Mouse (Mus musculus) midbrain, embryonic 15.5 days (tissue): ENCODE measurements around the gene Zdhhc23. TPM values are rescaled to one million over a fixed set of nuclear protein-coding genes. Genes with fewer than 3 reads are reported as not detected.

Experiments used
- ATAC-seq: fragments of 200-750 bp; cut with Nextera tagmentation; replicated peaks from 2 replicates; pipeline ENCODE4 v1.8.0; 2017; ENCODE audit warnings: moderate TSS enrichment
- H3K27ac ChIP-seq: fragments of 300-500 bp; sonication (generic); 2 replicates; pipeline ENCODE4 v1.5.1; 2015; ENCODE audit warnings: mild to moderate bottlenecking, inconsistent platforms
- H3K27me3 ChIP-seq: fragments of 300-500 bp; sonication (generic); replicated peaks from 2 replicates; pipeline ENCODE4 v1.6.1; 2015; ENCODE audit warnings: inconsistent platforms
- H3K36me3 ChIP-seq: fragments of 300-500 bp; sonication (generic); replicated peaks from 2 replicates; pipeline ENCODE4 v1.6.1; 2015; ENCODE audit warnings: inconsistent platforms
- H3K4me1 ChIP-seq: fragments of 300-500 bp; sonication (generic); 2 replicates; pipeline ENCODE4 v1.6.1; 2015; ENCODE audit warnings: inconsistent platforms
- H3K4me2 ChIP-seq: fragments of 300-500 bp; sonication (generic); 2 replicates; pipeline ENCODE4 v1.6.1; 2015; ENCODE audit warnings: inconsistent platforms, mild to moderate bottlenecking, moderate library complexity
- H3K4me3 ChIP-seq: fragments of 300-500 bp; sonication (generic); 2 replicates; pipeline ENCODE4 v1.5.1; 2015; ENCODE audit warnings: mild to moderate bottlenecking, inconsistent platforms
- H3K9ac ChIP-seq: fragments of 300-500 bp; sonication (generic); 2 replicates; pipeline ENCODE4 v1.6.1; 2015; ENCODE audit warnings: mild to moderate bottlenecking, inconsistent platforms
- H3K9me3 ChIP-seq: fragments of 300-500 bp; sonication (generic); 2 replicates; pipeline ENCODE4 v1.6.1; 2016; ENCODE audit warnings: inconsistent platforms
- WGBS: fragments of 180-500 bp; shearing (Covaris S2); methylation state at CpG from one replicate; pipeline ENCODE4 v1.1.7; 2015; ENCODE audit warnings: mixed read lengths; 5-methylcytosine and 5-hydroxymethylcytosine counted together
- polyA plus RNA-seq: library from polyadenylated mRNA; unstranded; fragments of >200 nt; fragmentation: Nextera tagmentation; extraction: Ambion mirVana; gene quantifications from 2 replicates; pipeline ENCODE4 v1.2.1, GENCODE M21; 2015

Zdhhc23 gene
- polyA plus RNA-seq, 1 experiment from 2014 or later: 3.7 TPM

DNA sequence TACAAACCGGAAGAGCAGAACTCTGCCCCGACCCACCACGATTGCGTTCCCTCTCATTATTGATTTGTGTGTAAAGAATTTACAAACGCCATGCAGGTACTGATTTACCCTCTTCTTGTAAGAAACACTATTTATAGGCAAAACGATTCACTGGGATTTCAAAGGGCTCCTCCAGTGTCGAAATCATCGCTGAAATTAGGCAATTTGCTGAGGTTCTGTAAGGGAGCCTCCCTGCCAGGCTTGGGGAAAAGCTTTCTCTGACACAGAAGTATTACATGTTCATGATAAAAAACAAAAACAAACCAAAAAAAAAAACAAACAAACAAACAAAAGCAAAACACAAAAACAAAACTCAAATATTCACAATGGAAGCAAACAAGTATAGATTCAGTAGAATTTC, 19.5 kb upstream of the Zdhhc23 start:
- Histone ChIP-seq H3K9me3 (no peaks in the 10 kb centered on the region), H3K27me3 (no peaks in the 10 kb centered on the region), H3K4me3 (no peak overlapping the region), H3K27ac (no peak overlapping the region), H3K4me2 (no peak overlapping the region), H3K36me3 (no peaks in the 10 kb centered on the region), H3K4me1 (no peaks in the 10 kb centered on the region), H3K9ac (no peak overlapping the region)
- WGBS: 78% methylated on average over 8 of the region's 8 CpGs
- ATAC-seq: no peak

DNA sequence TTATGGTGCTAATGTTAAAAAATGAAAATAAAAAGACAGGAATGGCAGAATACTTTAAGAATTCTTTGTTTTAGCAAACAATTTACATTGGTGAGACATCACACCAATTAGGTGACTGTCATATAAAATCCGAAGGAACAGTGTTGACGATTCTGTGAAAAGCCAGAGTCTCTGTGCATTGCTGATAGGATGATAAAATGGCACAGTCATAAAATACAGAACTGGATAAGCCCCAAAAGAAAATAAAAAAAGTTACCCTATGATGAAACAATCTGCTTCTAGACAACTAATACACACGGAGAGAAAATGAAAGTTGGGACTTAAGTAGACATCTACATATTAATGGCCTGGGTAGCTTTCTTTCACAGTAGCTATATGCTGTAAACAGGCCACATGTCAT, 15.0 kb upstream of the Zdhhc23 start:
- no peak for ATAC-seq
- no peaks in the 10 kb centered on the region for H3K36me3 ChIP-seq
- 85% methylated on average over 3 of the region's 3 CpGs for WGBS
- H3K9me3 ChIP-seq: no peaks in the 10 kb centered on the region
- H3K4me1 ChIP-seq: no peaks in the 10 kb centered on the region
- H3K27ac ChIP-seq: no peak overlapping the region
- H3K4me3 ChIP-seq: no peak overlapping the region
- no peak overlapping the region for H3K4me2 ChIP-seq
- no peaks in the 10 kb centered on the region for H3K27me3 ChIP-seq
- no peak overlapping the region for H3K9ac ChIP-seq

DNA sequence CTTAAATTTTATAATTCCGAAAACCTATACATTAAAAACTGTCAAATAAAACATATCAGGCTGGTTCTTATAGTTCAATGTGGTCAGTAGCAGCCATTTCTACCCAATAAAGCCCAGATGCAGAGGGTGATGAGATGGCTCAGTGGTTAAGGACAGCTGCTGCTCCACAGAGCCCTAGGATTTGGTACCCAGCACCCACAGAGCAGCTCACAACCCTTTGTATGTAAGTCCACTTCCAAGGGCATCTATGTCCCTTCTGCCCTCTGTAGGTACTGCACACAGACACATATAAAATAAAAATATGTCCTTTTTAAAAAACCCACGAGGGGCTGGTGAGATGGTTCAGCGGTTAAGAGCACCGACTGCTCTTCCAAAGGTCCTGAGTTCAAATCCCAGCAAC, 6.7 kb upstream of the Zdhhc23 start:
- H3K36me3 ChIP-seq: no peaks in the 10 kb centered on the region
- no peak overlapping the region for H3K27ac ChIP-seq
- no peak overlapping the region for H3K4me3 ChIP-seq
- H3K4me1 ChIP-seq: no peaks in the 10 kb centered on the region
- H3K9me3 ChIP-seq: no peaks in the 10 kb centered on the region
- H3K4me2 ChIP-seq: no peak overlapping the region
- ATAC-seq: no peak
- H3K27me3 ChIP-seq: no peaks in the 10 kb centered on the region
- no peak overlapping the region for H3K9ac ChIP-seq
- 94% methylated on average over 4 of the region's 4 CpGs for WGBS

DNA sequence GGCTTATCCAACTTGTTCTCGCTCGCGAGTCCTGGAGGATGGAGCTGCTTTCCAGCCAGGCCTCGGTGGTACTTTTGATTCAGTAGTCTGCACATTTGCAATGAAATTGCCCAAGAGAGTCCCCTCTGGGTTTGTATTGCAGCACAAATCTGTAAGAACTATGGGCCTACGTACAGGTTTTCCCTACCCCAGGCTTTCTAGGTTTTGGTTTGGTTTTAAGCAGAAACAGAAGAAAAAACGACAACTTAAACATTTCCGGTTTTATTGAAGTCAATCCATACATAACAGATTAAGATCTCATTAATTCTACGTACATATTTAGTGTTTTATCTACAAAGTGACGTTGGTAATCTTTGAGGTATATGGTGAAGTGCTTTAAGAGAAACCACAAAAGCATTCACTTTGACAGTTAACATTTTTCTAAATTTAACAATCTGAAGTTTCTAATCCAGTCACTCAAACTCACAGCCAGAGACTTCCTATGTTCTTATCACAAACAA, 569 bp upstream of the Zdhhc23 start:
- ATAC-seq: peak; percentile 21; the same call in 1 of the 2 replicates
- Histone ChIP-seq H3K27ac (no peak overlapping the region), H3K9me3 (no peaks in the 10 kb centered on the region), H3K4me2 (peak overlapping the region; percentile 99), H3K4me3 (peak overlapping the region; percentile 92), H3K4me1 (peaks cover 18% of the 10 kb centered on the region), H3K27me3 (0 out of 2 replicates have a peak, but pooled peaks cover 5% of the 10 kb centered on the region), H3K36me3 (no peaks in the 10 kb centered on the region), H3K9ac (peak overlapping the region; percentile 63)
- 26% methylated on average over 9 of the region's 9 CpGs for WGBS

DNA sequence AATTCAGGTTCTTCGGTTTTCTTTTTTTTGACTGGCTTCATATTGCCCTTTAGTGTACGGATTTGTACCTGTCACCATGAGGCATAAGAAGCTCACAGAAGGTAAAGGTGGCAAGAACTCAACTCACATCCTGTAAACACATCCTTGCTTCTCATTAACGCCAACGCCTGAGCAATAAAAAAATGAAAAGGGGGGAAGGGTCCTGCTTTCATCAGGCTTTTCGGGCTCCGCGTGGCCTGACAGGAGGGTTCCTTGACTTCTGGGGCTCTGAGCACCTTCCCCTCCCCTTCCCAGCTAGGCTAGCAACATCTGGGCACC, 622 bp downstream of the Zdhhc23 start:
- Histone ChIP-seq H3K4me3 (peak overlapping the region; percentile 92), H3K27me3 (0 out of 2 replicates have a peak, but pooled peaks cover 5% of the 10 kb centered on the region), H3K4me2 (peak overlapping the region; percentile 99), H3K9ac (peak overlapping the region; percentile 63), H3K4me1 (peaks cover 18% of the 10 kb centered on the region), H3K36me3 (no peaks in the 10 kb centered on the region), H3K27ac (no peak overlapping the region), H3K9me3 (no peaks in the 10 kb centered on the region)
- ATAC-seq: no peak; the same call in 1 of the 2 replicates
- WGBS: 16% methylated on average over 7 of the region's 7 CpGs

DNA sequence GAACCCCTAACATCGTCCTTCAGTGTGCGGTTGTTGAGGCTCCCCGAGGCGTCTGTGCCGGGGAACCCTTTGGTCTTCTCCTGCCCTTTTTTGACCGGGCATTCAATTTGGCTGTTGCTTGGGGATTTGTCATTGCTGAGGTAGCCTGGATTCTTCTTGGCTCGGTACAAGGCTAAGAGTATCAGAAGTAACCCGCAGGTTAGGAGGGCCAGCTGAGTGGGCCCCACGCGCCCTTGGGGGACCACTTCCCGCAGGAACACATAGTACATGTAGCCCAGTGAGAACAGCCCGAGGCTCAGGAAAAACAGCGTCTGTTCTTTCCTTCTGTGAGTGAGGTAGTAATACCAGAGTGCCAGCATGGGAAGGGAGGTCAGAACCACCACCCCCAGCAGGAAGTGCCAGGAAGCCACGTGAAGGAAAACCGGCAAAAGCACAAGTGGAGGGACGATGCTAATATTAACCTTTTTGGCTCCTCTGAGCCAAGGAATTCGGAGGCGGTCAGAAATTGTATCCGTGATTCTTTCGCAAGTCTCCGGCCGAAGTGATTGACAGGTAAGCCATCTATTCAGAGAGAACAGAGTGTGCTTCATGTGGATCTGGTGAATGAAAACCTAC, 5.9 kb downstream of the Zdhhc23 start:
- no peak overlapping the region for H3K27ac ChIP-seq
- no peaks in the 10 kb centered on the region for H3K27me3 ChIP-seq
- H3K9ac ChIP-seq: no peak overlapping the region
- 83% methylated on average over 22 of the region's 22 CpGs for WGBS
- H3K36me3 ChIP-seq: no peaks in the 10 kb centered on the region
- no peak overlapping the region for H3K4me2 ChIP-seq
- H3K9me3 ChIP-seq: no peaks in the 10 kb centered on the region
- ATAC-seq: no peak
- peaks cover under 1% of the 10 kb centered on the region; the same call in 1 of the 2 replicates for H3K4me1 ChIP-seq
- H3K4me3 ChIP-seq: no peak overlapping the region

DNA sequence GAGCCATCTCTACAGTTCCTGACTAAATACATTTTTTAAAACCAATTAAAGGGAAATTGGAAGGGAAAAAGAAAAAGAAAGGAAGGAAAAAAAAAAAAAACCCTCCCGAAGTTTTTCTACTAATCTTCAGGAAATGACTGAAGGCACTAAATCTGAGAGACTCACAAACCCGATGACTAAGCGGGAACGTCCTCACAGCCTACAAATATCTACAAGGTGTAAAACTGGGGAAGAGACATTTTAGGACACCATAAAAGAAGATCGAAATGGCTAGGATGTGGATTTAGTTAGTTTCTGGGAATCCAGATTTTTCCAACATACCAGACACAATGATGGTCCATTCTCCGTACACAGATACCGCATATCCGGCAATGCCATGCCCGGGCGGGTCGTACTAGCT, 6.4 kb downstream of the Zdhhc23 start:
- no peak overlapping the region for H3K4me2 ChIP-seq
- H3K27me3 ChIP-seq: no peaks in the 10 kb centered on the region
- H3K27ac ChIP-seq: no peak overlapping the region
- no peaks in the 10 kb centered on the region for H3K9me3 ChIP-seq
- H3K4me1 ChIP-seq: no peaks in the 10 kb centered on the region
- H3K36me3 ChIP-seq: no peaks in the 10 kb centered on the region
- 94% methylated on average over 11 of the region's 11 CpGs for WGBS
- H3K9ac ChIP-seq: no peak overlapping the region
- H3K4me3 ChIP-seq: no peak overlapping the region
- ATAC-seq: no peak

DNA sequence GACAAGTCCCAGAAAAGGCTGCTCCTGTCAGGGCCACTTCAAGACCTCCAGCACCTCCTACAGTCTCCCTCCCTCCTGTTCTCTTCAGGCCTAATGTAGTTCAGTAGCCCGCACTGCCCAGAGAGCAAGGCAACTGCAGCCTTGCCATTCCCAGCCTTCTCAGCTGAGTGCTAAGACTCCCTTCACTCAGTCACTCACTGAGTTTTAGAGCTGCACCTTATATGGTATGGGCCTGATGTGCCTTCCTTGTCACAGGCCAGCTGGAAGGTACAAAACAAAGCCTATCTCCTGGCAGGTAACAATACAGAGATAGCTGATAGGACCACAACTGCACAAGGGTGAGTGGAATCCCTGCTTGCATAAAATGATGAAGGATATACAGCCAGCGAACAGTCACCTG, 7.2 kb downstream of the Zdhhc23 start:
- WGBS: 93% methylated on average over 2 of the region's 2 CpGs

DNA sequence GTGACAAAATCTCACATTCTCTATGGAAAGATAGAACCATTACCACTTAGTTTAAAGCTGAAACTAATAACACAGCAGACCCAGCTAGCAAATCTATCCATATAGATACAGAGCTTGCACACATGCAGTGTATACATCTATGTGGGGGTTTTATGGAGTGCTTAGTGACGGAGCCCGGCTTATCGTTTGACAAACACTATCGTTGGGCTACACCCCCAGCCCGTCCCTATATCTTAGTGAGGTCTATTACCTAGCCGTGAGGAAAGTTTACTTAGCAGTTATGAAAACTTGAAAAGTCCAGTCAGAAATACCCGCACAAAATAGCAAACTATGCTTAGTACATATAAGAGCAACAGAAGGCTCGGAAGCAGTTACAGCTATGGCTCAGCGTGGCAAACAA, 7.8 kb downstream of the Zdhhc23 start:
- H3K36me3 ChIP-seq: no peaks in the 10 kb centered on the region
- no peaks in the 10 kb centered on the region for H3K27me3 ChIP-seq
- ATAC-seq: no peak
- no peak overlapping the region for H3K27ac ChIP-seq
- no peaks in the 10 kb centered on the region for H3K4me1 ChIP-seq
- no peaks in the 10 kb centered on the region for H3K9me3 ChIP-seq
- no peak overlapping the region for H3K4me2 ChIP-seq
- H3K4me3 ChIP-seq: no peak overlapping the region
- WGBS: 92% methylated on average over 9 of the region's 9 CpGs
- H3K9ac ChIP-seq: no peak overlapping the region

More for the DNA sequence above, 7.2 kb downstream of the Zdhhc23 start:
- no peak overlapping the region for H3K4me2 ChIP-seq
- ATAC-seq: no peak
- H3K27me3 ChIP-seq: no peaks in the 10 kb centered on the region
- no peaks in the 10 kb centered on the region for H3K4me1 ChIP-seq
- H3K36me3 ChIP-seq: no peaks in the 10 kb centered on the region
- H3K27ac ChIP-seq: no peak overlapping the region
- H3K4me3 ChIP-seq: no peak overlapping the region
- H3K9ac ChIP-seq: no peak overlapping the region
- no peaks in the 10 kb centered on the region for H3K9me3 ChIP-seq

DNA sequence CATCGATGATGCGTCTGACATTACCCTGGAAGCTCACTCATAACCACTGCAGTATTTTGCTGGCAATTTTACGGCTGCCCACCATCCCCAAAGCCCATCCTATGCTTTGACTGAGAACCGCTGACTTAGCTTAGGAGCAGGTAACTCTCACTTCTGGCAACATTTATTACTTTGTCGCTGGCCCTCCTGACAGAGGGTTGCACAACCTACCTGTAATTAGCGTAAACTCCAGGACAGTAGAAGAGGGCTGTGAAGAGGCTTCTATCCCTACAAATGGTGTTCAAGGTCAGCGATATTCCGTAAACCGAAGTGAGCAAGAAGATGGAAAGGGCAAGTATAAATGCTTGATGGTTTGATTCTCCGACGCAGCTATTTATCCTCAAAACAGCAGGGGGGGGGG, 8.4 kb downstream of the Zdhhc23 start:
- no peak for ATAC-seq

DNA sequence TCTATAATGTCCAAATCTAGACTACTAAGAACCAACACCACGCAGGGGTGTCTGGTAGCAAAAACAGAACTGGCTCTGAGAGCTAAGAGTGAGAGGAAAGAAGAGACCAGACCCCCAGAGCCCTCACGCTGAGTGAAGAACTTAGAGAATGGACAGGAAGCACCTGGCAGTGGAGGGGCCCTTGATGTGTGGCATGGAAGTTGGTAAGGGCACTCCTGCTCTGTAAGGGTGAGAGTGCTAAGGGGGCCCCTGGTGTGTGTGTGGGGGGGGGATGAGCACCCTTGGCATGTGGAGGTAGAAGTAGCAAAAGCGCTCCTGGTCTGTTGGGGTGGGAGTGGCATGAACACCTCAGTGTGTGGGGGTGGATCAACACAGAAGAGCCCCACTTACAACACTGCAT, 9.2 kb downstream of the Zdhhc23 start:
- Histone ChIP-seq H3K4me3 (no peak overlapping the region), H3K9me3 (no peaks in the 10 kb centered on the region), H3K9ac (no peak overlapping the region), H3K4me2 (no peak overlapping the region), H3K4me1 (no peaks in the 10 kb centered on the region), H3K27ac (no peak overlapping the region), H3K36me3 (no peaks in the 10 kb centered on the region), H3K27me3 (no peaks in the 10 kb centered on the region)
- WGBS: 85% methylated on average over 3 of the region's 3 CpGs
- no peak for ATAC-seq

More for the DNA sequence above, 8.4 kb downstream of the Zdhhc23 start:
- no peaks in the 10 kb centered on the region for H3K4me1 ChIP-seq
- 91% methylated on average over 11 of the region's 11 CpGs for WGBS
- no peak overlapping the region for H3K4me2 ChIP-seq
- no peaks in the 10 kb centered on the region for H3K36me3 ChIP-seq
- H3K9ac ChIP-seq: no peak overlapping the region
- no peak overlapping the region for H3K27ac ChIP-seq
- H3K4me3 ChIP-seq: no peak overlapping the region
- H3K9me3 ChIP-seq: no peaks in the 10 kb centered on the region
- no peaks in the 10 kb centered on the region for H3K27me3 ChIP-seq

DNA sequence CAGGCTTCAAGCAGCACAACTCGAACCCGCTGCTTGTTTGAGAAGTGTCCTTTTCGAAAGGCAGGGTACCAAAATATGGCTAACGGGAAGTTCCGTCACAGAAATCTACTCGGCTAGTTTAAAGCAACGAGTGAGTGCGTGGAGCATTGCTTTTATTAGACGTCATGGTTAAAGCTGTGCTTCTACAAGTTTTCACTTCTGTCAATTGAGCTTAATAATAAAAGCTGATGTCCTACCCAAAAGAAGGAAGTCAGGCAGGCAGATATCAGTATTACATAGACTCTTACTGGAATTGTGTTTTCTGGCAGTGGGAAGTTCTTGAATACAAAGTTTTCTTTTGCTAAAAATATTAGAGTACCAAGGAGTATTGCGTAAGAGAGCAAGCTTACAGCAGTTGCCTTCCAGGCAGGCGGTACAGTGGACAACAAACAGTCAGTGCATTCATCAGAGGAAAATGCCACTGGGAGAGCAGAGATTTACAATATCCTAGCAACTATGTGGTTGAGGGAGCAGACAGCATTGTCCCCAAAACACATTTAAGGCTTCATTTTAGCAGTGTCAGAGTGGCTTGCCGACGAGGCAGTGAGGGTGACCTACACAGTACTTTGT, 13.7 kb downstream of the Zdhhc23 start:
- H3K4me3 ChIP-seq: no peak overlapping the region
- no peaks in the 10 kb centered on the region for H3K4me1 ChIP-seq
- H3K27me3 ChIP-seq: no peaks in the 10 kb centered on the region
- H3K36me3 ChIP-seq: no peaks in the 10 kb centered on the region
- no peak overlapping the region for H3K9ac ChIP-seq
- no peak overlapping the region for H3K4me2 ChIP-seq
- H3K27ac ChIP-seq: no peak overlapping the region
- H3K9me3 ChIP-seq: no peaks in the 10 kb centered on the region
- 0 out of 2 replicates have a peak, but pooled peaks have one; percentile 37 for ATAC-seq
- WGBS: 72% methylated on average over 13 of the region's 13 CpGs

DNA sequence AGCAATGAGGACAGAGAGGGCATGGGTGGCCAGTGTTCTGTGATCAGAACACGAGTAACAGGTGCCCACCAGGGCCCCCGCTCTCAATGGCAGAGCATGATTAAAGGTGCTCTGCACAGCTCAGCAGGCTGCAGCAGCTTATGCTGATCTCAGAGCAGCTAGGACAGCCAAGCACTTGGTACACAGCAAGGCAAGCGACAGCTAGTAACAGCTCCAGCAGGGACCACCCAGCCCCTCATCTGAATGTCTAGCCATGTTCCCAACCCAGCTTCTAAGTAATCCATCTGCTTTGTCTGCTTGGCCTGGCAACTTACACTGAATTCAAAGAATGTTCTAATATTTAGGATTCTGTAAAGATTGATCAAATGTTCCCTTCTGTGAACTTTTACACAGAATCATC, 15.8 kb downstream of the Zdhhc23 start:
- Histone ChIP-seq H3K36me3 (no peaks in the 10 kb centered on the region), H3K4me3 (no peak overlapping the region), H3K27me3 (no peaks in the 10 kb centered on the region), H3K9ac (no peak overlapping the region), H3K4me2 (no peak overlapping the region), H3K9me3 (no peaks in the 10 kb centered on the region), H3K4me1 (no peaks in the 10 kb centered on the region), H3K27ac (no peak overlapping the region)
- 60% methylated on average over 3 of the region's 3 CpGs for WGBS
- no peak for ATAC-seq
